Comparison of ENCODE assay signal across 8 mouse cellular contexts in the genomic region with DNA sequence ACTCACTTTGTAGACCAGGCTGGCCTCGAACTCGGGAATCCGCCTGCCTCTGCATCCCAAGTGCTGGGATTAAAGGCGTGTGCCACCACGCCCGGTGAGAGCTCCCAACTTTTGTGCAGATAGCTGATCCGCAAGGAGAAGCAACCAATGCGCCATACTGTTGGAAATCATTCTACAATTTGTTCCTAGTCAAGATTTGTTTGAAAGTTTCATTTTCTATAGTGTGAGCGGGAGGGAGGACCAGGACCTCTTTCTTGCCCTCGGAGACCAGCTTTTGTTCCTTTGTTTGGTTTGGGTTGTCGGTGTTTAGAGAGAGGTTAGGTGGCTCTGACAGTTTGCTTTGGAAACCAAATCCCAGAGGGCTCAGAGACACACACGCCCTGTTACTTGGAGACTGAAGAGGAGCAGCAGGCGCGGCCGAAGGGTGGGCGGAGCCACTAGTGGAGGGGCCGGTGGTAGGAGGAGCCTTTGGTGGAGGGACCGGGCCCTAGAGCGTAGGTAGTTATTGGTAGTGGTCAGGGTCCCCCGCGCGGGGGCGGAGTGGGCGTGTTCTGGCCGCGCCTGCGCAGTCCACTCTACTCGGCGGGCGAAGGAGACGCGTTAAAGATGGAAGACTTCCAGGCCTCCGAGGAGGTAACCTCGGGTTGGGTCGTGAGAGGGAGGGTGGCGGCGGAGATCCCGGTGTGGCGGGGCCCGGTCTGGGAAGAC. TPM values are rescaled to one million over a fixed set of nuclear protein-coding genes. Genes with fewer than 3 reads are reported as not detected.
DNase-seq lines count a peak whose midpoint lies in the region; ATAC-seq and TF ChIP-seq lines count a peak whose summit lies in the region.
"Not testable (repeated sequence)": the region's sequence is repeated elsewhere in the genome, so short reads cannot be mapped to it uniquely, and the experiment has no call there.

A gene (plus strand): TSS at position 468 of the 708 bp plus-strand sequence.

- intact Hi-C loops in heart, postnatal 36 days (cut with DNase I): not testable (repeated sequence)

- WGBS in forebrain, embryonic 14.5 days: 8% methylated on average over 26 of the region's 40 CpGs
- WGBS in lung, embryonic 15.5 days: 7% methylated on average over 32 of the region's 40 CpGs
- WGBS in olfactory bulb, adult 2 months: 12% methylated on average over 34 of the region's 40 CpGs

- DNase-seq in ES-E14 (ENCODE audit: low read depth, low spot score): peak; percentile 77
- peak; percentile 71 for DNase-seq in cerebellum, adult 11 months
- peak; percentile 84 for DNase-seq in forebrain, embryonic 14.5 days (ENCODE audit: low spot score)
- peak; percentile 75 for DNase-seq in heart, postnatal 36 days
- DNase-seq in layer of hippocampus, adult 18-20 months (ENCODE audit: low spot score in 2 of 2): peak in 1 of 2 experiments; percentile 40
- peak; percentile 65 for DNase-seq in thymus, postnatal 0 days (ENCODE audit: low spot score)

- peak; percentile 98 for ATAC-seq in forebrain, embryonic 14.5 days
- ATAC-seq in lung, embryonic 15.5 days (ENCODE audit: borderline replicate concordance, extremely low read depth, low FRiP score, low TSS enrichment): peak; percentile 97

- H3K4me3 ChIP-seq in ES-E14 (ENCODE audit: insufficient read depth in 1 of 2, low read depth in 1 of 2, low read length in 2 of 2, poor library complexity in 1 of 2, severe bottlenecking in 1 of 2): peak within 1 kb of the TSS; percentile 43 to 60; a peak in 1 of 4 replicates
- H3K4me3 ChIP-seq in forebrain, embryonic 14.5 days (ENCODE audit: low read depth, low read length): peak within 1 kb of the TSS; percentile 23; the same call in 1 of the 2 replicates
- H3K4me3 ChIP-seq in lung, embryonic 15.5 days: peak within 1 kb of the TSS; percentile 38
- peak within 1 kb of the TSS; percentile 49 for H3K4me3 ChIP-seq in olfactory bulb, adult 2 months (ENCODE audit: insufficient read depth, low read depth, low read length)

- H3K27me3 ChIP-seq in forebrain, embryonic 14.5 days (replicated peaks; ENCODE audit: control insufficient read depth, insufficient read depth, low read length); lung, embryonic 15.5 days: not testable (repeated sequence)

- not testable (repeated sequence) for H3K27ac ChIP-seq in ES-E14 (ENCODE audit: insufficient read depth, low read depth, low read length, poor library complexity, severe bottlenecking); forebrain, embryonic 14.5 days (ENCODE audit: low read depth, low read length); olfactory bulb, adult 2 months (ENCODE audit: insufficient read depth, low read depth, low read length)
- peak within 1 kb of the TSS; percentile 79 for H3K27ac ChIP-seq in lung, embryonic 15.5 days

- in situ Hi-C loops in ES-E14 (cut with MboI; ENCODE audit: low sequenced_read_pairs in 2 of 2, unreplicated experiment in 2 of 2): not testable (repeated sequence)

- H3K9ac ChIP-seq in ES-E14 (ENCODE audit: insufficient read depth, low read depth, low read length, poor library complexity, severe bottlenecking): peak within 1 kb of the TSS; percentile 55; the same call in 1 of the 2 replicates
- H3K9ac ChIP-seq in forebrain, embryonic 14.5 days (ENCODE audit: low read length): 0 out of 2 replicates have a peak within 1 kb of the TSS, but pooled peaks have one; percentile 13
- H3K9ac ChIP-seq in lung, embryonic 15.5 days: not testable (repeated sequence)

- H3K9me3 ChIP-seq in ES-E14 (ENCODE audit: control insufficient read depth, insufficient read depth, low read depth, low read length); forebrain, embryonic 14.5 days (replicated peaks; ENCODE audit: control insufficient read depth, low read length); lung, embryonic 15.5 days: not testable (repeated sequence)

- TF ChIP-seq CTCF in olfactory bulb, adult 2 months (IDR thresholded peaks at IDR 0.05; ENCODE audit: insufficient read depth, low read depth, low read length): not testable (repeated sequence)

- H3K4me1 ChIP-seq in ES-E14 (ENCODE audit: control insufficient read depth in 2 of 2, insufficient read depth in 2 of 2, low read length in 2 of 2, poor library complexity in 1 of 2); forebrain, embryonic 14.5 days (ENCODE audit: control insufficient read depth, insufficient read depth, low read length); lung, embryonic 15.5 days; olfactory bulb, adult 2 months (ENCODE audit: control insufficient read depth, insufficient read depth, low read length): not testable (repeated sequence)

- not testable (repeated sequence) for H3K36me3 ChIP-seq in ES-E14 (ENCODE audit: control insufficient read depth, insufficient read depth, low read length, poor library complexity, severe bottlenecking); forebrain, embryonic 14.5 days (ENCODE audit: control insufficient read depth, insufficient read depth, low read length); lung, embryonic 15.5 days

- TF ChIP-seq POLR2A in olfactory bulb, adult 2 months (IDR thresholded peaks at IDR 0.05; ENCODE audit: insufficient read depth, low read depth, low read length): not testable (repeated sequence)

- H3K4me2 ChIP-seq in forebrain, embryonic 14.5 days (ENCODE audit: low read length): peak within 1 kb of the TSS; percentile 35; the same call in 1 of the 2 replicates
- peak within 1 kb of the TSS; percentile 44 for H3K4me2 ChIP-seq in lung, embryonic 15.5 days

RNA-seq across cellular contexts. Expression of the gene that starts here (rescaled TPM):
- total RNA-seq in ES-E14 (2012; rRNA removed): 16.8 and 26.6 TPM in 2 replicates
- 35.5 and 43.0 TPM in 2 replicates for polyA plus RNA-seq in forebrain, embryonic 14.5 days (2014; fragmentation: Nextera tagmentation; extraction: Ambion mirVana)
- total RNA-seq in heart, postnatal 36 days (2021): 1 to 10 TPM; 2.7 to 3.5 TPM
- 10 to 100 TPM; 12.0 to 13.9 TPM for total RNA-seq in layer of hippocampus, adult 18-20 months (2021)
- polyA plus RNA-seq in lung, embryonic 15.5 days (2015; fragmentation: Nextera tagmentation; extraction: Ambion mirVana): 34.2 and 36.9 TPM in 2 replicates
- not detected in 2 replicates for polyA plus RNA-seq in olfactory bulb, adult 2 months (2012; ENCODE audit: insufficient read depth, insufficient read length, low replicate concordance, missing spikeins)
- polyA plus RNA-seq in thymus, postnatal 0 days (2015; fragmentation: Nextera tagmentation; extraction: Ambion mirVana): 43.1 and 55.4 TPM in 2 replicates

Comparison
In these comparisons a context has a peak if more than half of its experiments do, and no peak if none do; other contexts are left out.
1. RNA of the gene that starts here (polyA plus RNA-seq): 43.1 to 55.4 TPM in thymus, postnatal 0 days, 34.2 to 36.9 TPM in lung, embryonic 15.5 days and 35.5 to 43.0 TPM in forebrain, embryonic 14.5 days; not detected in olfactory bulb, adult 2 months; every median in the first group is over 10 times any median in the second.
2. Peak in every context shown above with its lines, with median percentiles within 50 percentile points of each other: H3K4me3 ChIP-seq.